Mouse (Mus musculus): ENCODE results near the gene Sh2b1.

Sh2b1 gene

DNA sequence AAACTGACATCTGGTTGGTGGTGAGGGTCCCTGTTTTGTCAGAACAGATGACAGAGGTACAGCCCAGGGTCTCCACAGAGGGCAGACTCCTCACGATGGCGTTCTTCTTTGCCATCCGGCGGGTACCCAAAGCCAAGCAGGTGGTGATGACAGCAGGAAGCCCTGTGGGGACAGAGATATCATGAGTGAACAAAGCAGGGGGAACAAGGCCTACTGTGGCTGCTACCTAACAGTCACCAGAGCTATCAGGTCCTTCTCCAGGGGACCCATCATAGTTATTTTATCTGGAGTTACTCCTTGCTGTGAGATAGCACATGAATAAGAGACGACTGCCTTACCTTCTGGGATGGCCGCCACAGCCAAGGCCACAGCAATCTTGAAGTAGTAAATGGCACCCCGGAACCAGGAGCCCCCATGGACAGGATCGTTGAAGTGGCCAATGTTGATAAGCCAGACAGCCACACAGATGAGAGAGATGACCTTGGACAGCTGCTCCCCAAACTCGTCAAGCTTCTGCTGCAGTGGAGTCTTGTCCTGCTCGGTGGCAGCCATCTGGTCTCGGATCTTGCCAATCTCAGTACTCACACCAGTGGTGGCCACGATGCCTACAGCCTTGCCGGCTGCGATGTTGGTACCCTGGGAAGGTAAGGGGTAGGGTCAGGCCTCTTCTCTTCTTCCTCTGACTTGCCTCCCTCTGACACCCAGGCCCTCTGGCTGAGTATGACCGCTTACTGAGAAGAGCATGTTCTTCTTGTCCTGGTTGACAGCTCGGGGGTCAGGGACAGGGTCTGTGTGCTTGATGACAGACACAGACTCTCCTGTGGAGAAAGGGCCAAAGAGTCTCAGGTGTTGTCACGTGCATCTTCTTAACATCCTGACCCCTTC, 18.6 kb downstream of the Sh2b1 start:
- no peak for DNase-seq (ENCODE audit: low read depth)

DNA sequence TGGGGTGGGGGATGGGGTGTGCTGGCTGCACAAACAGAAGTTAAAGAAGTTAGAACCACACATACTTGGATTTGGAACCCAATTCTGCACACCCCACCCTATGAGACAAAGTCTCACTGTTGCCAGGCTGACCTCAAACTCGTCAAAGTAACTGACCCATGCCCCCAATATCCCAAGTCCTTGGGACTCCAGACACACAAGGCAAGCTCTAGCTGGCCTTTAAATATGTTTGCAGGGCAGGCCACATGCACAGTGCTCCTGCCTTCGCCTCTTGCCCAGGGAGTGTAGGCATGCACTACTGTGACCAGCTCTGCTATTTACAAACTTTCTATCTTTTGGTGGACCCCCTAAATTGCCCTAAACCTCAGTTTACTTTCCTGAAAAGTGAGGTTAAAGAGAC, 20.0 kb downstream of the Sh2b1 start:
- DNase-seq (ENCODE audit: low read depth), result no peak

DNA sequence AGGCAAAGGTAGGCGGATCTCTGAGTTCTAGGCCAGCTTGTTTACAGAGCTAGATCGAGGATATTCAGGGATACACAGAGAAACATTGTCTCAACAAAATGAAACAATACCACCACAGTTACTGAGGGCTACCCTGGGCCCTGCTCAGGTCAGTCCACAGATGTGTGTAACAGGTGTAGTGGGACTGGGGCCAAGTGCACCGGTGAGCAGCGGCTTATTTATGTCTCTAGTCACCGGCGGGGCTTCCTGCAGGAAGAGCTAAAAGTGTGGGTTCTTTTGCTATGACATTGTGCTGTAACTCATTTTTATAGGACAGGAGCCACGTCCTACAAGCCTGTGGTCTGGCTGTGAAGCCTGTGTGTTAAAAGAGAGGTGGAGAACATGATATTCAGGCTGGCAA, 21.4 kb downstream of the Sh2b1 start:
- DNase-seq (ENCODE audit: low read depth), result no peak

DNA sequence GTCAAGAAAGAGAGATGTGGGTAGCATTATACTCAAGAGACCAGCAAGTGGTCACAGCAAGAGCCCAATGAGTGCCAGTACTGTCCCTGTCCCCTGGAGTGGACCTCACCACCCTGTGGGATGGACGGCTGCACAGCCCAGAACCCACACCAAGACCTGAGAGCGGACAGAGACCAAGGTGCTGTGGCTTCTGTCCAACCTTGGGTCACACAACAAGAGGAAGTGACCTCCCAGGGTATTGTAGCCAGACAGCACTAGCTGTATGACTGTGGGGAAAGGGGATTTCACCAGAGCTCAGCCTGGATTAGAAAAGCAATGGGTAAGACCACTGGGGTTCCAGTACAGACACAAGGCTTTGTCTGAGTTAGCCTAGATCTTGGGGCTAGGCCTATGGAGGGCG, 23.0 kb downstream of the Sh2b1 start:
- DNase-seq (ENCODE audit: low read depth), result no peak

DNA sequence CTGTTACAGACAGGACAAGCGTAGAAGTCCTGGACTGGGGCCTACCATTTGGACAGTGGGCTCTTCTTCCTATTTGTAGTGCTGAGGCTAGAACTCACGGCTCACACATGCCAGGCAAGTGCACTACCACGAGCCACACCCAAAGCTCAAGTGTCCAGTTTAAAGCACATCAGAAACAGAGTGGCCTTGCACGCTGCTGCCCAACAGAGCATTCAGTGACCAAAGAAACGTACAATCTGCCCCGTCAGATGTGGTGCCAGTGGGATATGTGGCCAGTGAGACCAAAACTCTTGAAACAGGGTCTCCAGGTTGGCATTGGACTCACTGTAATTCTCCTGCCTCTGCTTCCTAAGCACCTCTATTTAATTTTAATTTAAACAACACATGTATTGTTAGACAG, 24.6 kb downstream of the Sh2b1 start:
- DNase-seq (ENCODE audit: low read depth), result no peak

DNA sequence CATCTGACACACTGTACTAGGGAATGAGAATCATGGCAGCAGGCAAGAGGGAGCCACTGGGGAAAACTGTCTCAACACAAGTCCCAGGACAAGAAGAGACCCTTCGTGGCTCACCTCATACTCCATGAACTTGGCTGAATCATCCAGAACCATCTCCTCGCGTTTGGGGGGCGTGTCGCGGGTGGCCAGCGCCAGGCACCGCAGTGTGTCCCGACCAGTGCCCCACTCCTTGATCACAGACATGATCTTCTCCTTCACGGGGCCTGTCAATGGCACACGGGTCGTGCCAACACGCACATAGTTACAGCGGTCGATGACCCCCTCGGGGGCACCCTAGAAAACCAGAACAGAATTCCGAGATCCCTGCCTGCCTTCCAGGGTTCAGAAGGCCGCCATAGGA, 25.2 kb downstream of the Sh2b1 start:
- no peak for DNase-seq (ENCODE audit: low read depth)

DNA sequence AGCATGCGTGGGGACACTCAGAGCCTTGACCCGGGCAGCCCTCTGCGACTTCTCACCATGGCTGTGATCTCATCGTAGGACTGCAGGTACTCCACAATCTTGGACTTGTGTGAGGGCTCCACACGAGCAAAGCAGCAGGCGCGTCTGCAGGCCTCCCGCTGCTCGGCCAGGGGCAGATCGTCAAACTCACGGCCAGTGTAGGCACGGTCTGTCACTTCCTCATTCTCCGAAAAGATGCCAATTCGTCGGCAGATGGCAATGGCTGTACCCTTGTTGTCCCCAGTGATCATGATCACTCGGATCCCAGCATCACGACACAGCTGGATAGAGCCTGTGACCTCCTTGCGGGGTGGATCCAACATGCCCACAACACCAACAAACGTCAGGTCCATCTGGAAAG, 26.7 kb downstream of the Sh2b1 start:
- no peak for DNase-seq (ENCODE audit: low read depth)

DNA sequence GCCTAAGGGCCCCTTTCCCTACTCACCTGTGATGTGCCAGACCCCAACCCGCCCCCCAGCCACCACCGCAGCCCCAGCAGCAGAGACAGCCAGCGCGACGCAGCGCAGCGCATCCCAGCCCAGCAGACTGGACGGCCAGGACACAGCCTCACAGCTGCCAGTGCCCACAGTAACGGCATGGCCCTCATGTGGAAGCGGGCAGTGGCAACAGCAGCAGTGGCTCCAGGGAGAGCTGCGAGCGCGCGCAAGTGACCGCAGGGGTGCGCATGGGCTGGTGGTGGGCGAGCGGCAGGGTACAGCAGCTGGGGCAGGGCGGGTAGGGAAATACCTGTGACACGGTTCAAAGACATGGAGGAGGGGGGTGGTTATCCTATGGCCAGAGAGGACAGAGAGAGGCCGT, 29.0 kb downstream of the Sh2b1 start:
- no peak for DNase-seq (ENCODE audit: low read depth)

DNA sequence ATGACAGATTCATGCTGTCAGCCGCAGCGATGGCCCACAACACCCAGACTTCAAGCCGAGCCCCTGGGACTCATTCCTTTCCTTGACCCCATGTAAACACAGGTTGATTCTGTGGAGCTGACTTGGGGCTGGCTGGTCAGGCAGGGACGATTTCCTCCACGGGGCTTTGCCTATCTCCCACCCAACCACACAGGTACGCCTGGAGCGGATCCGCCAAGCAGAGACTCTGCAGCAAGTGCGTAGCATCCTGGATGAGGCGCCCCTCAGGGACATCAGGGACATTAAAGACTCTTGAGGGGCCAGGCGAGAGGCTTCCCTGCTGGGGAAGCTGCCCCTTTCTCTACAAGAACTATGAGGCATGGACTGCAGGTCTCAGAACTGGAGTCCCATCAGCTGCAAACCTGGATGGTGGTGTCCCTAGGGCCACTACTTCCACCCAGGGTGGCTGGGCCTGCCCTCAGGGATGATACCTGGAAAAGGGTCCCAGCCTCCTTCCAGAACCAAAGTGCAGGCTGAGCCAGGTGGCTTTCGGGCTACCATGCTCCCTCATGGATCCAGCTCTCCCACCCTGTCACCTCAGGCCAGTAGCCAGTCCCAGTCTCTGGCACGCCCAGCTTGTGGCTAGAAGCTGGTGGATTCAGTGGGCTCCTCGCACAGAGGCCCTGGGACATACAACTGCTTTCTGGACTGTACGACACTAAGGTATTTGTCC, 30.0 kb downstream of the Sh2b1 start:
- DNase-seq (ENCODE audit: low read depth), result no peak

DNA sequence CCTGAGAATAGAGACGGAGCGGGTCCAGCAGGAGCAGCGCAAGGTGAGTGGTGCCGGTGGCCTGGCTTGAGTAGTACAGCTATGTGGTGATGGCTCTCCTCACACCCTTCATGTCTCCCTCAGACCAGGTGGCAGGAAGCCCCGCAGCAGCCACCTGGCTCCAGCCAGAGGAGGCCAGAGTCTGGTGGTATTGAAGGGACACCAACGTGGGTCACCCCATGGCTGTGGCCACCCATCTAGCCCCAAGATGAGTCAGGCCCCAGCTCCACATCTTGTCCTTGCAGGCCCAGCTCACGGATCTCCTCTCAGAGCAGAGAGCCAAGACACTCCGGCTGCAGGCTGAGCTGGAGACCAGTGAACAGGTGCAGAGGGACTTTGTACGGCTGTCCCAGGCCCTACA, 30.7 kb downstream of the Sh2b1 start:
- DNase-seq (ENCODE audit: low read depth), result no peak

DNA sequence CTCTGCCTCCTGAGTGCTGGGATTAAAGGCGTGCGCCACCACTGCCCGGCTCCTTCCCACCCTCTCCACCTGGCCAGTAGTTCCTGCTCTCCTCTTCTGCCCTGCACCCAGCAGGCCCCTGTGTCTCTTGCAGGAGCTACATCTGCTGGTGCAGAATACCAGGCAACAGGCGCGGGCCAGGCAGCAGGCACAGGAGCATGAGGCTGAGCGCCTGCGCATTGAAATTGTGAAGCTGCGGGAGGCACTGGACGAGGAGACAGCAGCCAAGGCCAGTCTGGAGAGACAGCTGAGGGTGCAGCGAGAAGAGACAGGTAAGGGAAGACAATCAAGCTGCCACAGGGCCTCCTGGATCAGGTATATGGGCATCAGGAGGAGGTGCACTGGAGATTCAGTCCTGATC, 31.2 kb downstream of the Sh2b1 start:
- DNase-seq (ENCODE audit: low read depth), result no peak

DNA sequence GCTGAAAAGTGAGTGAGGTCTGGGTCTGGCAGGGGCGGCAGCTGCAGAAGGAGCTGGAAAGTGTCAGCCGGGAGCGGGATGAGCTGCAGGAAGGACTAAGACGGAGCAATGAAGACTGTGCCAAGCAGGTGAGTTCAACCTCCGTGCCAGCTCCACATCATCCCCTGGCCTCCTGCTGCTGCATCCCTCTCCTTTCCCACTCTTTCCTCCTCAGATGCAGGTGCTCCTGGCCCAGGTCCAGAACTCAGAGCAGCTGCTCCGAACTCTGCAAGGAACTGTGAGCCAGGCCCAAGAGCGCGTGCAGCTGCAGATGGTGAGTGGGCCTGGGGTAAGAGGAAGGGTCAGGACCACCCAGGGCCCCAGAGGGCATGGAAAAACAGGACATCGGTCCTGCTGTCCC, 35.1 kb downstream of the Sh2b1 start:
- DNase-seq (ENCODE audit: low read depth), result no peak

DNA sequence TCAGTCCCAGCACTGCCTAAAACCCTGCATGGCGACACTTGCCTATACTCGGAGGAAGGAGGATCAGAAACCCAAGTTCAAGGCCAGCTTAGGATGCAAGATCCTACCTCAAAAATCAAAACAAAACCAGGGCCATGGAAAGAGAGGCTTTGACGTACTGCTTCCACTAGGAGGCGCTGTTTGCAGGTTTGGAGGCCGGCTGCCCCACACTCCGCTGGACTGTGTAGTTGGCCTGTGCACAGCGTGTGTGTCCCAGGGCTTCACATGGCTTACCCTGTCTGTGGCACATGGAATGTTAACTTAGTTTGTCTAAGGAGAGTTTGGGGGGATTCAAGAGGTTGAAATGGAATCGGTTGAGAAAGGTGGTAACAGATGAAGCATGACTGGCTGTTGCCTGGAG, 38.4 kb downstream of the Sh2b1 start:
- DNase-seq (ENCODE audit: low read depth), result peak; percentile 20

DNA sequence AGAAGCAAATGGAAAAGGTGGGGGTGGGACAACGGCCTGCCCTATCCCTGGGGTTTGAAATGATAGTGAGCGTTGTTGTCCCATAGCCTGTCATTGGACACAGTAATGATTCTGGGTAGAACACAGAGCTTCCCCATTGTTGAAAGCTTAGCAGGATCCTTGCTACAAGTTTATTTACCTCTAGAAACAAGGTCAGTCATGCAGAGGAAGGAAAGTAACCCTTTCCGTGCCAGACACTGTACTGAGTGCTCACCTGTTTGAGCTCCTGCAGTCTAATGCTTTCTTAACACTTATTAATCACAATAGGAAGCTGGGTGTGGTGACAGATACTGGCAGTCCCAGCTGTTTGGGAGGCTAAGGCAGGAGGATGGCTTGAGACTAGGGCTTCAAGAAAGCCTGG, 39.4 kb downstream of the Sh2b1 start:
- no peak for DNase-seq (ENCODE audit: low read depth)

DNA sequence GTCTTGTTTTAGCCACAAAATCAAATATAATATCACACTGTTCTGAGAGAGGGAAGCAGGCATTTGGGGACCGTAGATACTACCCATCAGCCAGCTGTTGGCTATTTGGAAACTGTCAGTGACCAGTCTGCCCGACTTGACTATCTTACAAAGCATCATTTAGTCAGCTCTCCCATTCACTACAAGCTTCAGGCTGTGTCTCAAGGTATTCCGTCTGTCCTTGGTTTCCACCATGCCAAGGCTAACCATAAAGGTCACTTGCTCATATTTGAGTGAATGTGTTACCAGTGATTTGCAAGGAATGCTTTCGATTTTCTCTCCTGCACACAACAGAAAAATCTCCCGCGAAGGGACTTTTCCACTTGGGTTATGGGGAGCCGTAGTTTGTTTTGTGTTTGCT, 40.5 kb downstream of the Sh2b1 start:
- no peak for DNase-seq (ENCODE audit: low read depth)

DNA sequence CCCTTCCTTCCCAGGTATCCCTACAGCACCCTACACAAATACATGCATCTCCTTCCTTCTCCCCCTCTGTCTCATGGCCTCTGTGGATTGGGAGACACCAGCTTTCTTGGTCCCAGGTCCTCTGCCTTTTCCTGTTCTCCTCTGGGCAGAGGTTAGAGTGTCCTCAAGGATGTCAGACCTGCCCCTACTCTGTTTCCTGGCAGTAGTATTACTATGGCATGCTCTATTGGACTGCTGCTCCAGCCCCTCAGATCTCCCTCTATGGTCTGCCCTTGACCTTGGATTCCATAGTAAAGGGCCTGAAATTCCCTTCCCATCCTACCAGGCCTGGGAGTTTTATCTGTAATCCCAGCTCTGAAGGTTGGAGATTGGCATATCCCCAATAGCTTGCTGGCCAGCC, 45.1 kb downstream of the Sh2b1 start:
- no peak for DNase-seq (ENCODE audit: low read depth)

DNA sequence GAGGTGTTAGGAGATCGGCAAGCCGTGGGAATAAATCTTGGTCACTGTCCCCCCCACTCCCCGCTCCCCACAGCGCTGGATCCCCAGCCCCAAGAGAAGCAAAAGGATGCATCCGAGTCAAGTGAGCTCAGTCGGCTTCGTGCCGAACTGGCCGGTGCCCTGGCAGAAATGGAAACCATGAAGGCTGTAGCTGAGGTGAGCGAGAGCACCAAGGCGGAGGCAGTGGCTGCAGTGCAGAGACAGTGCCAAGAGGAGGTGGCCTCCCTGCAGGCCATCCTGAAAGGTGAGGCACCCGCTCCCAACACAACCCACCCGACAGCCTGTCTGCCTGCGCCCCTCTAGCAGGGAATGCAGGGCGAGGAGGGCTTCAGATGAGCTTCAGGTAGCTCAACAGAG, 45.7 kb downstream of the Sh2b1 start:
- DNase-seq (ENCODE audit: low read depth), result no peak

DNA sequence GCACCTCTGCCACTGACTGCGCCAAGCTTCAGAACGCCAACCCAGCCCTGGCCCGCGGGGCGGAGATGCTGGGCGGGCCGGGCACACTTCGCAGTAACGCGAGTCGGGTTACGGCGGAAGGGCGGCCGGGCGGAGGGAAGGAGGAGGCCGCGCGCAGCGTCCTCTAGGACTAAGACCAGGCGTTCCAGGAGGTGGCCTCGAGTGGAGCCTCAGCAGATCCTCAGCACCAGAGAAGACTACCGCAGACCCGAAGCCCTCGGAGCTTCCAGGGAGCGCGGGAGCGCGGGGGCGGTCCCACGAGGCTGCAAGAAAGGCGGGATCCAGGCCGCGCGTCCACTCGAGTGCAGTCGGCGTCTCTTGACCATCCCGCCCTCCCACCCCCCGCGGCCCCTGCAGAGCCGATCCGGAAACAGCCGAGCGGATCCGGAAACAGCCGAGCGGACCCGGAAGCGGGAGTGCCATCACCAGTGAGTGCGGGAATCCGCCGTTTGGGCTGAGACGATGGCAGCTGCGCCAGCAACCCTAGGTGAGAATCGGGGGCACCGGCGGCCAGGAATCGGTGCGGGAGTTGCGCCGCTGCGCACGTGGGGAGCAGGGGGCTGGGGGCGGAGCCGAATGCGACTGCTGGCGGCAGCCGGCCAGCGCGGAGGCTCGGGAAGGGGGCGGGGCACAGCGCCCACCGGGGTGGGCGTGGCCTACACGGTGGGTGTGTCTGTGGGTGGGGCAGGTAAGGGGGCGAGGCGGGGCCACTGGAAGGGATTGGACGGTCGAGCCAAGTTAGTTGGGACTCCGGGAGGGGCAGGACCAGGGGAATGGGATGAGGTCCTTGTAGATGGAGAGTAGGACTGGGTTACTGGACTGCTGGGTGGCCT, 46.4 kb downstream of the Sh2b1 start, which contains the start of gene Rabep2:
TSS of gene Rabep2 (plus strand) at position 129 of the 872 bp plus-strand sequence.
- peak; percentile 65 for DNase-seq (ENCODE audit: low read depth)

DNA sequence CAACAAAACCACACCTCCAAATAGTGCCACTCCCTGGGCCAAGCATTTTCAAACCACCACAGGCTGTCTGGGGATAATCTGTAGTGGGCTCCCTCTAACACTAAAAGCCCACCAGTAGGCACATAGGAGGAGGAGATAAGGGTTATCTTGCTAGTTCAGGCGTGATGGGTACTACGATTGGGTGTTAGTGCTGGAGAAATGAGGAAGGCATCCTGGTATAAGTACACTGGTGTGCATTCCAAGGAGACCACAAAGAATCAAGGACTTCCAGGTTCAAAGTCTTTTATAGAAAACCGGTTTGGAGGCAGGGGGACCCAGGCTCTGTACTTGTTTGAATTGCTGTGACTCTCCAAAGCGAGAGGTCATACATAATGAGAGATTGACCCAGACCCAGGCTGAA, 47.1 kb downstream of the Sh2b1 start:
- no peak for DNase-seq (ENCODE audit: low read depth)

DNA sequence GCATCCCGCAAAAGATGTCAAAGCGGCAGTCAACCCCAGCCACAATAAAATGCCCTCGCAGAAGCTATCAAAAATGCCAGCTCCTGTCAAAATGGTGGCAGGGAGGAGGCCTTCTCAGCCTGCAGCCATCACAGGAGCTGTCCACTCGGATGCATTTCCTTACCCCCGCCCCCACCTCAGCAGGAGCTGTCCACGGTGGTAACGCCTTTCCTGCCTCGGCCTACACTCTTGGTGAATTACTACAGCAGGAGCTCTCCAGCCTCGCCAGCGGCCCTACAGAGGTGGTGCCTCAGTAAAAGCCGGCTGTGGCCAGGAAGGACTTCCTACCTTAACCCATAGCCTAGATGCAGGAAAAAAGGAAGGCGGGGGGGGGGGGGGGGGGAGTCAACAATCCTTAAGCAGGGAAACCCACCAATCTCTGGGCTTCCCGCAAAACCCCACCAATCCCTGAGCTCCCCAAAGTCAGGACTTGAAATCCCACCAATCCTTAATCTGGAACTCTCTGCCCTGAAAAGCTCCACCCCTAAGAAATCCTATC, 47.8 kb downstream of the Sh2b1 start:
- DNase-seq (ENCODE audit: low read depth), result no peak

DNA sequence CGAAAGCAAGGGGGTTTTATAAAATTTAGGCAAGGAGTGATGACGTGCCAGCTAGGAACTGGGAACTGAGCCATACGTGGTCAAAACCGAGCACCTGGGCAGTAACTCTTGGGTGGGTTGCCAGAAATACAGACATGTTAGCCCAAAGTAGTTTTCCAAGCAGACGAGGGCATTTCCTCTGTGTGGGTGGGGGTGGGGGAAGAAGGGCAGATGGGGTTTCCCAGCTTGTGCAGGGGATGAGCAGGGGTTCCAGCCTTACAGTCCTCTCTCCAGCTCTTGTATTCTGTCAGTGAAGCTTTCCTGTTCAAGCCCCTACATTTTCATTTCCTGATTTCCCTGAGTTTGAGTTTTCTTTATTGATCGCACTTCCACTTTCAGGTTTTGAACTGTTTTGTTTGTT, 51.1 kb downstream of the Sh2b1 start:
- DNase-seq (ENCODE audit: low read depth), result no peak

DNA sequence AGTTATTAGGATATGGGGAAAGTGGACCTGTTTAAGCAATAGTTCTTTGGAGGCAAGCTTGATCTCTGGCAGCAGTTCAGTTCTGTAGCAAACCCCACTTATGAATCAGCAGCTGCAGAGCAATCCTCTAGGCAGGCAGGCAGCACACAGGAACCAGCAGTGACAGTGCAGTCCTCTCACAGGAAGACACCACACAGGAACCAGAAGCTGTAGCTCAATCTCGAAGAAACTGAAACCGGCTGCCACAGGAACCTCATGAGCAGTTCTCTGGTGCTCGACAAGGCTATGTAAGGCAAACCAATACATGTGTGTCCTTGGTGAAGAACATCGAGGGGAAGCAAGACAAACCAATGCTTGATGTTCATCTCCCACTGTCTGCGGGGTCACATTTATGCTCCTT, 53.5 kb downstream of the Sh2b1 start:
- DNase-seq (ENCODE audit: low read depth), result no peak

Measured in fibroblast of lung, adult 2 months (primary cell).